23 mouse cellular contexts compared by ENCODE assay signal in genomic region chr15:32593746-32594145, GRCm38 (mm10).
"Had no signal": no experiment of that assay in that cellular context is flagged by ENCODE, and none has a peak within 500 bp of the region (broad histone marks: within the 10 kb centered on the region; RNA-seq: fewer than 3 reads in every experiment).

No protein-coding gene starts in this region.

- H3K27me3 ChIP-seq: forebrain, embryonic 15.5 days; heart, embryonic 13.5 days; heart, embryonic 15.5 days; hindbrain, embryonic 13.5 days; hindbrain, embryonic 15.5 days; limb, embryonic 15.5 days; liver, embryonic 12.5 days had no signal

- ATAC-seq: forebrain, embryonic 15.5 days; forebrain, postnatal 0 days; hindbrain, postnatal 0 days; intestine, embryonic 16.5 days; liver, embryonic 12.5 days had no signal

- H3K4me2 ChIP-seq: forebrain, embryonic 15.5 days; heart, embryonic 11.5 days; heart, embryonic 13.5 days; heart, embryonic 15.5 days; hindbrain, embryonic 13.5 days; hindbrain, embryonic 15.5 days; limb, embryonic 13.5 days; limb, embryonic 15.5 days; liver, embryonic 12.5 days had no signal

- H3K36me3 ChIP-seq: forebrain, embryonic 15.5 days; heart, embryonic 13.5 days; heart, embryonic 15.5 days; hindbrain, embryonic 13.5 days; hindbrain, embryonic 15.5 days; limb, embryonic 13.5 days; limb, embryonic 15.5 days; liver, embryonic 12.5 days had no signal

- DNase-seq: forebrain, postnatal 0 days; gastrocnemius, postnatal 14 days; gastrocnemius, postnatal 36 days; heart, adult 11 months; heart, adult 2 months; heart, postnatal 14 days; heart, postnatal 36 days; left cerebral cortex, postnatal 4 days had no signal

- H3K4me1 ChIP-seq: heart, embryonic 13.5 days; heart, embryonic 15.5 days; limb, embryonic 15.5 days; liver, embryonic 12.5 days had no signal

- H3K27ac ChIP-seq: forebrain, embryonic 15.5 days; heart, adult 2 months; heart, embryonic 13.5 days; heart, embryonic 15.5 days; hindbrain, embryonic 13.5 days; hindbrain, embryonic 15.5 days; hindbrain, postnatal 0 days; kidney, postnatal 0 days; layer of hippocampus, adult 2 months; left cerebral cortex, adult 2 months; limb, embryonic 13.5 days; limb, embryonic 15.5 days; liver, embryonic 12.5 days; liver, embryonic 14.5 days had no signal

- H3K9ac ChIP-seq: forebrain, embryonic 15.5 days; forebrain, postnatal 0 days; heart, embryonic 13.5 days; heart, embryonic 15.5 days; hindbrain, embryonic 13.5 days; hindbrain, embryonic 15.5 days; limb, embryonic 13.5 days; limb, embryonic 15.5 days; liver, embryonic 12.5 days; liver, embryonic 14.5 days had no signal

- H3K4me3 ChIP-seq: forebrain, embryonic 15.5 days; heart, adult 2 months; heart, embryonic 13.5 days; heart, embryonic 15.5 days; hindbrain, embryonic 13.5 days; hindbrain, embryonic 15.5 days; layer of hippocampus, adult 2 months; left cerebral cortex, adult 2 months; limb, embryonic 13.5 days; limb, embryonic 15.5 days; liver, embryonic 12.5 days had no signal

- H3K9me3 ChIP-seq: forebrain, embryonic 15.5 days; heart, embryonic 13.5 days; heart, embryonic 15.5 days; hindbrain, embryonic 13.5 days; hindbrain, embryonic 15.5 days; limb, embryonic 13.5 days; limb, embryonic 15.5 days; liver, embryonic 12.5 days had no signal
